Mouse (Mus musculus) intestine, embryonic 14.5 days (tissue): ENCODE measurements around the gene Tyrobp. TPM values are rescaled to one million over a fixed set of nuclear protein-coding genes. Genes with fewer than 3 reads are reported as not detected.

Experiments
- ATAC-seq: fragments of 200-750 bp; cut with Nextera tagmentation; replicated peaks from 2 replicates; pipeline ENCODE4 v1.8.0; 2017; ENCODE audit warnings: low read depth, moderate number of reproducible peaks, moderate TSS enrichment, moderate library complexity; ENCODE audit not compliant: low FRiP score, low TSS enrichment
- DNase-seq: peaks from one replicate; pipeline ENCODE4 v3.0.0-alpha.2; 2018; ENCODE audit warnings: low spot score
- H3K27ac ChIP-seq: fragments of 300-500 bp; sonication (generic); 2 replicates; pipeline ENCODE4 v1.5.1; 2014; ENCODE audit warnings: low read depth, mild to moderate bottlenecking, control low read depth
- H3K27me3 ChIP-seq: fragments of 300-500 bp; sonication (generic); replicated peaks from 2 replicates; pipeline ENCODE4 v1.6.1; 2014; ENCODE audit warnings: low read length, control low read depth; ENCODE audit not compliant: control insufficient read depth, insufficient read depth
- H3K36me3 ChIP-seq: fragments of 300-500 bp; sonication (generic); 2 replicates; pipeline ENCODE4 v1.6.1; 2014; ENCODE audit warnings: low read length, control low read depth; ENCODE audit not compliant: control insufficient read depth, insufficient read depth
- H3K4me1 ChIP-seq: fragments of 300-500 bp; sonication (generic); replicated peaks from 2 replicates; pipeline ENCODE4 v1.6.1; 2014; ENCODE audit warnings: low read length, control low read depth, mixed read lengths; ENCODE audit not compliant: control insufficient read depth, insufficient read depth
- H3K4me2 ChIP-seq: fragments of 300-500 bp; sonication (generic); 2 replicates; pipeline ENCODE4 v1.6.1; 2014; ENCODE audit warnings: low read length
- H3K4me3 ChIP-seq: fragments of 300-500 bp; sonication (generic); 2 replicates; pipeline ENCODE4 v1.5.1; 2014; ENCODE audit warnings: low read depth, low read length, control low read depth, mixed read lengths
- H3K9ac ChIP-seq: fragments of 300-500 bp; sonication (generic); 2 replicates; pipeline ENCODE4 v1.6.1; 2014; ENCODE audit warnings: mild to moderate bottlenecking, low read length
- H3K9me3 ChIP-seq: fragments of 300-500 bp; sonication (generic); 2 replicates; pipeline ENCODE4 v1.6.1; 2016; ENCODE audit warnings: low read length, control low read depth; ENCODE audit not compliant: control insufficient read depth
- WGBS: fragments of 180-500 bp; shearing (Covaris S2); extraction: QIAGEN DNeasy Blood & Tissue Kit; methylation state at CpG from one replicate; pipeline ENCODE4 v1.1.7; 2014; 5-methylcytosine and 5-hydroxymethylcytosine counted together
- polyA plus RNA-seq: library from polyadenylated mRNA; unstranded; fragments of >200 nt; fragmentation: Nextera tagmentation; extraction: Ambion mirVana; gene quantifications from 2 replicates; pipeline ENCODE4 v1.2.1, GENCODE M21; 2014

Gene Tyrobp
- polyA plus RNA-seq, 1 experiment from 2014 or later, result 54.7 TPM

- Histone ChIP-seq H3K4me2 (no peak overlapping the region), H3K9me3 (no peaks in the 10 kb centered on the region), H3K27ac (no peak overlapping the region), H3K36me3 (no peaks in the 10 kb centered on the region), H3K4me3 (no peak overlapping the region), H3K27me3 (no peaks in the 10 kb centered on the region), H3K4me1 (no peaks in the 10 kb centered on the region), H3K9ac (no peak overlapping the region)
- WGBS, result under 1% methylated on average over 10 of the region's 10 CpGs
- 0 out of 2 replicates have a peak, but pooled peaks have one; percentile 61 for ATAC-seq
- peak; percentile 83 for DNase-seq
Observed at GRCm38 (mm10) chr7:30434238-30434637, 20.7 kb downstream of the Tyrobp start.

DNA sequence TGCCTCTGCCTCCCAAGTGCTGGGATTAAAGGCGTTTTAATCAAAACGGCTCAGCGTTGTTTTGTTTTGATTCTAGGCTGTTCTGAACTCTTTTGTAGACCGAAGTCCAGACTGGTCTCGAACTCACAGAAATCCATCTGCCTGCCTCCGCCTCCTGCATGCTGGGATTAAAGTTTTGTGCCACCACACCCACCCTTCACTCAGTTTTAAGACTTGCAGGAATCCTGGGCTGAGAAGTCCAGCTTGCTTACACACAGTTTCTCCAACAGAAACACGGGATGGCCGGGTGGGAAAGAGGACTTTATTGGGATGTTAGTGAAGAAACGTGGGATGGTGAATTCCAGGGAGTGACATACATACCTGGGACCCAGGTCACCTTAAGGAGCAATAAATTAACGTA lies 21.1 kb downstream of the Tyrobp start:
- ATAC-seq (no peak), DNase-seq (no peak)
- no peak overlapping the region for H3K27ac ChIP-seq
- no peaks in the 10 kb centered on the region for H3K4me1 ChIP-seq
- no peak overlapping the region for H3K9ac ChIP-seq
- no peaks in the 10 kb centered on the region for H3K9me3 ChIP-seq
- no peaks in the 10 kb centered on the region for H3K27me3 ChIP-seq
- H3K36me3 ChIP-seq, result no peaks in the 10 kb centered on the region
- no peak overlapping the region for H3K4me3 ChIP-seq
- H3K4me2 ChIP-seq, result no peak overlapping the region
- 66% methylated on average over 10 of the region's 10 CpGs for WGBS

DNA sequence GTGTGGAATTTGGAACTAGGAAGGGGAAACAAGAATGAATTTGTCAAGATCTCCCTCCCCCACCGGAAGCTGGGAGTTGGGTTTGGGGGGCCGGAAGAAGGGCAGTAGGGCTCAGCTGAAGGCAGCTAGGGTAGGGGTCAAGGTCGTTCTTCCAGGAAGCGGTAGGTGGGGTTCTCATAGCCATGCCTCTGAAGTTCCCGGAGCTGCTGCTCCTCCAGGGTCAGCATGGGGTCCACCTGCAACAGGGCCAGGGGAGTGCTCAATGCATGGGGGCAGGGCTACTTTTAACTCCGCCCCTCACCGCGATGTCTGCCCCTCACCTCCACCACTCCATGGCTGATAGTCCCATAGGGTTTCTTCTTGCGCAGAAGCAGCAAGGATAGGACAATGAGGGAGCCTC lies 21.6 kb downstream of the Tyrobp start:
- no peak for ATAC-seq
- 48% methylated on average over 9 of the region's 9 CpGs for WGBS

DNA sequence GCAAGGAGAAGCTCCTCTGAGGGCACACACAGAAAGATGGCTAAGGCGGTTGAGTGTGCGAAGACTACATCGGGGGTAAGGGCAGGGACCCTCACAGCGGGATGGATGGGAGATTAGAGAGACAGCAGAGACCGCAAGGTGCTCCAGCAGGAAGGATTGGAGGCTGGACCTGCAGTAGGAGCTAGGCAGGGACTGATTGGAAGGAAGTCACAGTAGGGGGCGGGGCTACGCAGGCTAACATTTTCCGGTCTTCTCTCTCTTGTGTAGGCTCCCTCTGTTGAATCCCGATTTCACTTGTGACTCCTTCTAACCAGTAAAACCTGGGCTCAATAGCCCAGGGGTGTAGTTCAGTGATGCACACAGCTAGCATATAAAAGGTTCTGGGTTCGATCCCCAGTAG lies 23.3 kb downstream of the Tyrobp start:
- no peak for DNase-seq
- WGBS, result 24% methylated on average over 10 of the region's 10 CpGs
- no peaks in the 10 kb centered on the region for H3K36me3 ChIP-seq
- H3K4me3 ChIP-seq, result no peak overlapping the region
- H3K9ac ChIP-seq, result no peak overlapping the region
- H3K4me2 ChIP-seq, result no peak overlapping the region
- no peaks in the 10 kb centered on the region for H3K9me3 ChIP-seq
- no peaks in the 10 kb centered on the region for H3K4me1 ChIP-seq
- H3K27ac ChIP-seq, result no peak overlapping the region
- no peak for ATAC-seq
- no peaks in the 10 kb centered on the region for H3K27me3 ChIP-seq

More for the DNA sequence above, 21.6 kb downstream of the Tyrobp start:
- H3K27me3 ChIP-seq, result no peaks in the 10 kb centered on the region
- no peaks in the 10 kb centered on the region for H3K36me3 ChIP-seq
- H3K9me3 ChIP-seq, result no peaks in the 10 kb centered on the region
- no peaks in the 10 kb centered on the region for H3K4me1 ChIP-seq
- no peak overlapping the region for H3K27ac ChIP-seq
- H3K4me3 ChIP-seq, result no peak overlapping the region
- no peak overlapping the region for H3K9ac ChIP-seq
- DNase-seq, result no peak
- no peak overlapping the region for H3K4me2 ChIP-seq

GRCm38 (mm10) chr7:30439734-30440133 lies 26.2 kb downstream of the Tyrobp start:
- no peak overlapping the region for H3K9ac ChIP-seq
- WGBS, result 78% methylated on average over 13 of the region's 13 CpGs
- peaks cover 5% of the 10 kb centered on the region; the same call in 1 of the 2 replicates for H3K27me3 ChIP-seq
- H3K27ac ChIP-seq, result no peak overlapping the region
- no peaks in the 10 kb centered on the region for H3K9me3 ChIP-seq
- DNase-seq, result no peak
- no peak overlapping the region for H3K4me3 ChIP-seq
- no peak for ATAC-seq
- H3K4me2 ChIP-seq, result no peak overlapping the region
- no peaks in the 10 kb centered on the region for H3K36me3 ChIP-seq
- peaks cover 7% of the 10 kb centered on the region for H3K4me1 ChIP-seq

- 22% methylated on average over 5 of the region's 5 CpGs for WGBS
- DNase-seq, result peak; percentile 77
Observed at GRCm38 (mm10) chr7:30440697-30441096, 27.1 kb downstream of the Tyrobp start.

DNA sequence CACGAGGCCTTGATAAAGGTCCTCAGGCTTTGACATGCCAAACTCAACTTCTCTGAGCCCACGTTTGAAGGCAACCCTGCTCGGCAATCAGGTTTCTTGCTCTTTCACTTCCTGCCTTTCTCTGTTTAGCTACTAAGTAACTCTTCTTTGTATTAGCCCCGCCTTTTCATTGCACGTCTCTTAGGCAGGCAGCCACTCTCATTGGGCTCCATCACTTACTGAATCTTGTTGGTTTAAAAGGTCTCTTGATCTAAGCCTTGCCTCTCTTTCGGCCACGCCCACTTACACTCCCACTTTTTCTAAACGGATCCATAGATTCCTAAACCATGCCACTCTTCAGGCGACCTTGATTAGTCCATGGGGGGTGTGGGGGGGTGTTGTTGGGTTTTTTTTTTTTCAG lies 30.1 kb downstream of the Tyrobp start:
- H3K36me3 ChIP-seq, result no peaks in the 10 kb centered on the region
- no peak for ATAC-seq
- H3K4me3 ChIP-seq, result no peak overlapping the region
- peaks cover 6% of the 10 kb centered on the region for H3K27me3 ChIP-seq
- DNase-seq, result no peak
- H3K4me1 ChIP-seq, result peaks cover 9% of the 10 kb centered on the region
- H3K9ac ChIP-seq, result no peak overlapping the region
- WGBS, result 21% methylated on average over 9 of the region's 9 CpGs
- H3K4me2 ChIP-seq, result peak overlapping the region; percentile 56
- no peak overlapping the region for H3K27ac ChIP-seq
- no peaks in the 10 kb centered on the region for H3K9me3 ChIP-seq

More at GRCm38 (mm10) chr7:30440697-30441096, 27.1 kb downstream of the Tyrobp start:
- peaks cover 9% of the 10 kb centered on the region for H3K4me1 ChIP-seq
- no peaks in the 10 kb centered on the region for H3K9me3 ChIP-seq
- peaks cover 6% of the 10 kb centered on the region for H3K27me3 ChIP-seq
- H3K4me2 ChIP-seq, result no peak overlapping the region
- no peak overlapping the region for H3K9ac ChIP-seq
- H3K4me3 ChIP-seq, result no peak overlapping the region
- H3K36me3 ChIP-seq, result no peaks in the 10 kb centered on the region
- no peak overlapping the region for H3K27ac ChIP-seq
- ATAC-seq, result no peak

GRCm38 (mm10) chr7:30444154-30444970 lies 30.8 kb downstream of the Tyrobp start:
- Histone ChIP-seq H3K4me1 (peaks cover 9% of the 10 kb centered on the region), H3K27ac (no peak overlapping the region), H3K4me3 (peak overlapping the region; percentile 40), H3K36me3 (no peaks in the 10 kb centered on the region), H3K27me3 (peaks cover 6% of the 10 kb centered on the region), H3K9me3 (no peaks in the 10 kb centered on the region), H3K9ac (peak overlapping the region; percentile 33; the same call in 1 of the 2 replicates), H3K4me2 (peak overlapping the region; percentile 56)
- DNase-seq (no peak), ATAC-seq (peak; percentile 24; the same call in 1 of the 2 replicates)
- under 1% methylated on average over 38 of the region's 38 CpGs for WGBS
